Mouse (Mus musculus) activated CD4-positive, CD25-positive, alpha-beta regulatory T cell, adult 4 months (primary cell): ENCODE results near the gene Rps13. TPM values are rescaled to one million over a fixed set of nuclear protein-coding genes. Genes with fewer than 3 reads are reported as not detected.
"Not testable (repeated sequence)": the region's sequence is repeated elsewhere in the genome, so short reads cannot be mapped to it uniquely, and the experiment has no call there.

Experiments used
- ATAC-seq: one replicate; pipeline ENCODE4 v1.8.0; 2017
- polyA plus RNA-seq, 2 experiments: library from polyadenylated mRNA; unstranded; fragments of 100-300 nt; shearing (Covaris generic); gene quantifications; one replicate each; pipeline ENCODE4 v1.2.1; 2017

Gene Rps13
- polyA plus RNA-seq, result 1,000 to 10,000 TPM in 1 of 2 experiments, 100 to 1,000 TPM in 1; 821 to 1,081 TPM

DNA sequence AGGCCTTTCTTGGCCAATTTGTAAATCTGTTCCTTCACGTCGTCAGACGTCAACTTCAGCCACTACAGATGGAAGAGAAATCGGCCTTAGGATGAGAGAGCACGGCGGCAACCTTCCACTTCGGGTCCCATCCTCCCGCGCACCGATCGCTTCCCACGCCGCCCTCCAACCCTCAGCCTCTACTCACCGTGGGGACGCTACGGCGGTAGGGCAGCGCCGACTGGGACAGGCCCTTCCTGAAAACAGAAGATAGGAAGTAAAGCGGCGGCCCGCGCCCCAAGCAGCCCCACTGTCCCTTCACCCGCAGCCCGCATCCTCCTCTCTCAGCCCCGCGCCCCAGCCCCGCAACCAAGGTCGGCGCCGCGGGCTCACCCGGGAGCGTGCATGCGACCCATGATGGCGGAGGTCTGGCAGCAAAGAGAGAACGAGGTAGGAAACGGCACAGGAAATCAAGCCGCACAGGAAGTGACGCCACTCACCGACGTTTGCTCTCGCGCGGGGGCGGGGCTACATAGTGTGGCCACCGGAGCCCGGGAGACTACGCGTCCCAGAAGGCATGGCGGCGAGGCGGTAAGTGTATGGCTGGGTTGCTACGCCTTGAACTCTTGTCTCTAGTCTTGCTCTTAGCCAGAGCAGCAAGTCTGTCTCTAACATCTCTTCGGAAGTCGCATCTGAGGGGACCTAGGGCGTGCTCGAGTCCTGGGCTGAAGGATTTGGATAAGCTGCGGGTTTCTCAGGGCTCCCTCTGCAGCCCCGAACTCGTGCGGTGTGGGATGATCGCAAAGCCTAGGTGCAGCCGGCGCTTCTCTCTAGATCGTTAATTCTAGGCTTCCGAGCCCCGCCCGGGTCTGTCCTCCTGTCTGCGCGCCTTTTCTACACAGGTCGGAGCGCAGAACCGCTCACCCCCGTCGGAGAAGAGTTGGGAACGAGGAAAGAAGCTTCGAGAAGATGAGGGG lies at the start of gene Rps13:
Gene Rps13, minus strand, starts transcription at position 483 of the 956 bp plus-strand sequence.
- ATAC-seq, result peak; percentile 95

GRCm38 (mm10) chr7:116379181-116379580 lies 45.2 kb upstream of the Rps13 start:
- not testable (repeated sequence) for ATAC-seq

DNA sequence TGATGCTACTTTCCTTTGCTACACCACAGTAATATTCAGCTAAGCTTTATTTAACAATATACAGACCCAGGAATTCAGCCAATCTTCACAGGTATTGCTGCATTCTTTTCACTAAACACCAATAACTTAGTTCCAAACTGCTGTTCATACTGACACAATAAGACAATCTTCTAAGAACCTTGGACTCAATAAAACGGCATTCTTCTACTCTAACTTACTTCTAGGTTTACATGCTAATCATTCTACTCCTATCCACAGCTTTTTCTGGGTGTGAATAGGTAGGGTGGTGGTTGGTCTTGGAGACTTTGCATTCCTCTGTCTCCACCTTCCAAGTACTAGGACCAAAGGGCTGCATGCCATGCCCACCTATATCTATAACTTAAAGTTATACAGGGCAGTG lies 40.3 kb upstream of the Rps13 start:
- ATAC-seq, result no peak

DNA sequence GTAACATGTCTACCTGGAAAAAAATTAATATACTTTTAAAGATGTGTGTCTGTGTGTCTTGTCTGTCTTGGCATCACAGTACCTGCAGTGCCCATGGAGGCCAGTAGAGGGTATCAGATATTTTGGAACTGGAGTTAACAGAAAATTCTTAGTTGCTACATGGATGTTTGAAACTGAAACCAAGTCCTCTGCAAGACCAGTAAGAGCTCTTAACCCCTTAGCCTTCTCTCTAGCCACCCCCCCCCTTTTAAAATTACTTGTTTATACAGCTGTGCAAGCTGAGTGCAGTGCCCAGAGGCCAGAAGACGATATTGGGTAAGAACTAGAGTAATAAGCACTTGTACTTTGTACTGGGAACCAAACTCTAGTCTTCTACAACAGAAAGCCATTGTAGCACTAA lies 2.2 kb upstream of the Rps13 start:
- ATAC-seq, result peak; percentile 27

- no peak for ATAC-seq
These were observed 1.1 kb upstream of the Rps13 start for GRCm38 (mm10) chr7:116335133-116335532.

- no peak for ATAC-seq
These were observed 659 bp upstream of the Rps13 start for GRCm38 (mm10) chr7:116334669-116335038.

- ATAC-seq, result no peak
These were observed 2.7 kb downstream of the Rps13 start for GRCm38 (mm10) chr7:116331246-116331645.

GRCm38 (mm10) chr7:116329858-116330257 lies 4.1 kb downstream of the Rps13 start:
- no peak for ATAC-seq

- ATAC-seq, result no peak
These were observed 5.2 kb downstream of the Rps13 start for GRCm38 (mm10) chr7:116328777-116329176.

- peak; percentile 96 for ATAC-seq
These were observed 6.1 kb downstream of the Rps13 start for GRCm38 (mm10) chr7:116327901-116328300.

DNA sequence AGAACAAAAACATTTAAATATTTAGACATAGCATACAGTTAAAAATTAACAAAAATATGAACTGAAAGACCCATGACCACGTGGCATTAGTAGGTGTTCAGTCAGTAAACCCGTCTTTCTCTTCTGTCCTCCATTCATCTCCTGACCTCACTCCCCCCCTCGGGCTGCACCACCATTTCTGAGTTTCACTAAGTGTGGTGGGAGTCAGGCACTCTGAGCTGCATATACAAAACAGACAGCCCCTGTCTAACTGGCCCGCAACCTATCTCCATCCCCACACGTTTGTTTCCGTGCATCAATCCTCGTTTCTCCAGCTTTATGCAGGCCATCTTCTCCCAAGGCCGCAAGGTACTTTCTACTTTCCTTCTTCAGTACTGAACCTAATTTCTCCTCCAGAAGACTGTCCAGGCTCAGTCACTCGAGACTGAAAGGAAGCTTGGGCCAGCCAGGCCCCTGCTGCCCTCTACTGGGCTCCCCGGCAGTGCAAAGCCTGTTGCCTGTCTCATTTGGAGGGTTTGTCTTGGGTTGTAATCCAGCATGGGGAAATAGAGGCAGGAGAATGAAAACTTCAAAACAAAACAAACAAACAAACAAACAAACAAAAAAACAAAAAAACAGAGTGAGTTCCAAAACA lies 10.5 kb downstream of the Rps13 start:
- ATAC-seq, result no peak

DNA sequence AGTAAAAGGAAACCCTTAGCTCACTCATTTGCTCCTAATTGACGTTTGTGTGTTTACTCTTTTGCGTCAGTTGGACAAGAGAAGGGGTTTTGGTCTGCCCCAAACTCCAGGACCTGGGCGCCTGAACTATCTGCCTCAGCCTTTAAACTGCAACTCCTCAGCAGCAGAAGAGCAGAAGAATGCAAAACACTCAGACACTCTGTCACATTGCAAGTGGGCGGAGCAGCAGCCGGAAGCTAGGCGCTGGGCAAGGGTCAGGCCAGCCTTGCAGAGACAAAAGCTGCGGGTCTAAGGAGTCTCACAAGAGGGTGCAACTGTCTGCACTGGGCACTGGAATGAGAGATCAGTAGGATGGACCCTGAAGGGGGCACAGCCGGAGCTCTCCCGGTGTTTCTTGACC lies 24.5 kb downstream of the Rps13 start:
- ATAC-seq, result no peak

- no peak for ATAC-seq
These were observed 25.4 kb downstream of the Rps13 start for GRCm38 (mm10) chr7:116308632-116308991.

- peak; percentile 57 for ATAC-seq
These were observed 25.9 kb downstream of the Rps13 start, which contains the start of gene Plekha7 for GRCm38 (mm10) chr7:116307871-116308631. Plekha7 (minus strand) TSS chr7:116308376.

DNA sequence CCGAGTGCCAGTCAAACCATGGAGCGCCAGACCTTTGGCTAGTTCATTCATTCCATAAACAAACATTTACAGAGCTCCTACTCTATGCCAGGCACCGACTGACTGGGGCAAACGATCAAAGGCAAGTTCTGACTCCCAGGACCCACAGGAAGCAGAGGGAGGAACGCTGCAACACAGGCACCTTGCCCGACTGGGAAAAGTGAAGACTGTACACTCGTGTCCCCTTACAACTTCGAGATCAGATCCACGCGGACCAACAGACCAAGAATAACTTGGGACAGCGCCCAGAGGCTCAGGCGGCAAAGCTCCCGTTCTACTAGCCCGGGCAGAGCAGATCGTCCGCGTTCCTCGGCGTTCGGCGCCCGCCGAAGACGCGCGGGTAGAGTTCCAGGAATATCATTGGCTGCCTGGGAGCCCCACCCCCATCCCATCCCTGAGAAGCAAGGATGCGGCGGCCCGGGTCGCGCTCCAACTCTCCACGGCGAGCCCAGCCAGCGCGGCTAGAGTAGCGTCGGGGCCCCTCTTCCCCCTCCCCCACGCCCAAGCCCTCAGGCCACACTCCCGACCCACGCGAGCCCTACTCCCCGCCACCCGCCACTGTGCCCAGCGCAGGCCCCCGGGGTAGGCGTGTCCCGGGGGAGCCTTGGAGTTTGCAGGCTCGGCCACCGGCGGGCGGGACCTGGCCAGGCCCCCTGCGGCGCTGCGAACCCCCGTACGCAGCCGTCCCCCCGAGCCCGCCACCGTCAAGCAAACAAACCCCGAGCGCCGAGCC lies 26.7 kb downstream of the Rps13 start:
- peak; percentile 16 for ATAC-seq

- ATAC-seq, result no peak
These were observed 27.4 kb downstream of the Rps13 start for GRCm38 (mm10) chr7:116306601-116307000.

- ATAC-seq, result no peak
These were observed 32.2 kb downstream of the Rps13 start for GRCm38 (mm10) chr7:116301661-116302311.

DNA sequence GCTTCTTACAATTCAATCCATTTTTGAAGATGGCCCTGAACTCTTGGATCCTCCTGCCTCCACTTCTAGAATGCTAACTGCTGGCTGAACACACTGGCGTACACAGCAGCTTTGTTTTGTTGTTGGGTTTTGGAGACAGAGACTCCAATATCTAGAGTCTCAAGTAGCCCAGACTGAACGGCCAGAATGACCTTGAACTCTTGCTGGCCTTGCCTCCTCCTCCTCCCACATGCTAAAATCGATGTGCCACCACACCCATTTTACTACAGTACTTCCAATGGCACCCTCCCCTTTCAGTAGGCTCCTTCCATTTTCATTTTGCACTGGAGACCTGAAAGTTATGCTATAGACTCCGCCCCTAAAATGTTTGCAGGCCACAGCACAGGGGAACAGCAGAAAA lies 32.9 kb downstream of the Rps13 start:
- no peak for ATAC-seq

DNA sequence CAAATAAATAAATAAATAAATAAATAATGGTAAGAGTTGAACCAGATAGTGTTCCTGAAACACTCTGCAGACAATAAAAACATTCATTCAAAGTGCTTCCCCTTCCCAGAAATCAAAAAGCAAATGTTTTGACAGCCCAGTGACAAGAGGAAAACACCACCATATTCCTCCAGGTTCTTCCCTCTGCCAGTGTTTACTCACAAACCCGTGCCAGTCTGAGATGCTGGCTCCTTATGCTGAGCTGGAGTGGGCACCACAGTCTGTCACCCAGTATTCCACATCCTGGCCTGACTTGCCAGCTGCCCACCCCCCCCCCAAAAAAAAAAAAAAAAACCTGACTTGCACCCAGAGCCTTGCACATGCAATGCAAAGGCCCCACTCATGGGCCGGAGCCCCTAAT lies 35.1 kb downstream of the Rps13 start:
- no peak for ATAC-seq

GRCm38 (mm10) chr7:116298389-116298788 lies 35.6 kb downstream of the Rps13 start:
- no peak for ATAC-seq

- no peak for ATAC-seq
These were observed 39.0 kb downstream of the Rps13 start for GRCm38 (mm10) chr7:116294961-116295360.

DNA sequence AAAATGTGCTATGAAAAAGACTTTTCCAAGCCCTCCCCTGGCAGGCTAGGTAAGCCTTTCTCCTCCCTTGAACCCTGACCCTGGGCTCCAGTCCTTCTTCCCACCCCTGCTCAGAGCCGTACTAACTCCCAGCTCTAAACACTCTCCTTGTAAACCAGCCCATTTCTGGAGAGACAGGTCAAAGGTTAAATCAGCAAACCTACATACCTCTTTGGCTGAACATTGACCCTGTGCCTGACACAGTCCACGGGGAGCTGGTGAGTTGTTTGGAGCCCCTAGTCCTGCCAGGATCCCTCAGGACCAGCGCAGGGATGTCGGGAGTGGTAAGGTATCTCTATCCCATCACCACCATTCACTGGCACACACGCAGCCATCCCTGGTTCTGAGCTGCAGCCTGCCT lies 41.6 kb downstream of the Rps13 start:
- no peak for ATAC-seq
